Mouse (Mus musculus) gastrocnemius, adult 2 months (tissue): ENCODE results near the gene Tead1. TPM values are rescaled to one million over a fixed set of nuclear protein-coding genes. Genes with fewer than 3 reads are reported as not detected.
A peak's percentile ranks its signal among the peaks of the same experiment; 100 is the strongest.

Experiments
- DNase-seq: peaks from one replicate; pipeline ENCODE4 v3.0.0; 2022
- H3K27ac ChIP-seq: fragments of 200-600 bp; 2 replicates; pipeline ENCODE4 v1.8.1; 2022; ENCODE audit warnings: mild to moderate bottlenecking
- H3K4me3 ChIP-seq: fragments of 200-600 bp; 2 replicates; pipeline ENCODE4 v1.8.1; 2022; ENCODE audit warnings: mild to moderate bottlenecking, moderate library complexity
- CTCF ChIP-seq: fragments of 200-600 bp; IDR thresholded peaks from 2 replicates; pipeline ENCODE4 v1.8.1; 2022; ENCODE audit warnings: antibody characterized with exemption, mild to moderate bottlenecking, moderate library complexity
- intact Hi-C: fragments of 180-260 bp; cut with DNase I; formaldehyde crosslinking; loops from one replicate; pipeline ENCODE4 v1.15.1; 2025
- total RNA-seq, 2 experiments: library from RNA; stranded (reverse); gene quantifications; 2 replicates each; pipeline ENCODE4 v1.2.3; 2021

Gene Tead1
- total RNA-seq, 2 experiments from 2014 or later, result 189 to 260 TPM

DNA sequence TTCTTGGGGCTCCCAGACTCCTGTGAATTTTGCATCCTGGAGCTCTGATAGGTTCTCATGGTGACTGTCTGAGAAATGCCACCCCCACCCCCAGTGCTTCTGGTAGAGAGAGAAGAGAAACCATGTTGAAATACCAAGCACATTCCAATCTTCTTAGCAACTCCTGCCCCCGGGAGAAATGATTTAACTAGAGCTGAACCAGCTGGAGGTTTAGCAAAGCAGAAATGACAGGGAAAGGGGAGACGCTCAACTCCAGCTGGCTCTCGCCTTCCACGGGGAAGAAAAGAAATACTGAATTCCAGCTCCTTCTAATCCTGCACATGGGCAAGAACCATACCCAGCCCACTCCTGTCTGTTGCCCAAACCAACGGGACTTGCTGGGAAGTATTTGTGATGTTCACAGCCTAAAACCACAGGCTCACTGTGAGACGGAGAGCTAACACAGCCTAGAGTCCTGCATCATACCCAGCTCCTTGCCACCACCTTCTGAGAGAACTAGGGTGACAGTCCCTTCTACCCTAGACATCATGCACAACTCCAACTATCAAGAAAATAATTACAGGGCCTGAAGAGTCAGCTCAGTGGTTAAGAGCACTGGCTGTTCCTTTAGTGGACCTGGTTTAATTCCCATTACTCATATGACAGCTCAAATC, 15.7 kb upstream of the Tead1 start:
- intact Hi-C loops, result no loop called here
- H3K27ac ChIP-seq, result peak overlapping the region; percentile 70
- H3K4me3 ChIP-seq, result peak overlapping the region; percentile 46
- no peak for TF ChIP-seq CTCF
- peak; percentile 42 for DNase-seq

DNA sequence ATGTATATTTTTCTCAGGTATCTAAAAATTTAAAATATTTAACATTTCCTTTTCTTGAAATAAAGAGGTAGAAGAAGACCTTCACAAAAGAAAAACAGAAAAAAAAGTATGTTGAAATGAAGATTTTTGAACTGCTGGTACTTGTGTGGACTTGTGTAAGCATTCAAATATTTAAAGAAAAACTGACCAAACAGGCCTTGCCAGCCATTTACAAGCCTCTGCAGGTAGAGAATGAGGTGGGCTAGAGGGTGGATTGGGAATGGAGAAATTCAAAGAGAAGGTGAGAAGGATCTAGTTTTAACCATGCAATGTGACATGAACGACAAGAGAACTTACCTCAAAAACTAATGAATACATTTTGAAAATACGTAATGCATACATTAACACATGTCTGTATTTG, 9.1 kb upstream of the Tead1 start:
- TF ChIP-seq CTCF, result no peak
- no peak overlapping the region for H3K27ac ChIP-seq
- DNase-seq, result no peak
- intact Hi-C loops, result no loop called here
- H3K4me3 ChIP-seq, result no peak overlapping the region

DNA sequence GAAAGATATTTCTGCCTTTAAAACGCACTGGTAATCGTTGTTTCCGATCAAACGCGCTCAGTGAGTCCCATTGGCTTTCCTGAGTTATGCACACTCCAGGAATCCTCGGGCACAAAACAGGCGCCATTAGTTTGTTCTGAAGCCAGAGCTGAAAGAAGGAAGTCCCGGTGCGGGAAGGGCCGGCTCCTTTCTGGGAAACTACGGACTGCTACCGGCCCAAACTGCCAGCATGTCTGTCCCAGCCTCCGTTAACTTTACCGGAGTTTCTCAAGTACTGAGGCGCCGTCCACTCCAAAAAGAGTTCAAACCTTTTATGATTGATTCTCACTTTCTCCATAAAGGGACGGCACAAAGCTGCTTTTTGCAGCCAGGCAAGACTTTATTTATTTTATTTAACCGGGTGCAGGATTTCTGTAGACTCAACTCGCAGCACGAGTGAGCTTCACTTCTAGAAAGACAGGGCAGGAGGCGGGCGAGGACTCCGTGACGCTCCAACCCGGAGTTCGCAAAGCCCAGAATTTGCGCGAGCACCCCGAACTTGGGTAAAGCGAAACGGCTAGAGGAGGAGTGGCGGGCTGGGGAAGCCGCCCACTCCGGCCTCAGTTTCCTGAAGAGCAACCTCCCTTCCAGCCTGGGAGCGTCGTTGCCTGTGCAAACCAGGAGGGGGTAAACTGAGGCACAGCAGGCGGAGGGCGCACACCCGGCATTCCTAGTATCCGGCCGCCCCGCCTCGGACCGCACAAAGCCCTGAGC, 524 bp upstream of the Tead1 start:
- peak; percentile 18; the same call in 1 of the 2 replicates for TF ChIP-seq CTCF
- DNase-seq, result peak; percentile 75
- intact Hi-C loops, result loop anchor here (5.0 kb wide), 3 partner anchors 84 to 276 kb away; no protein-coding TSS in a partner anchor
- H3K27ac ChIP-seq, result peak overlapping the region; percentile 96
- peak overlapping the region; percentile 79 for H3K4me3 ChIP-seq

DNA sequence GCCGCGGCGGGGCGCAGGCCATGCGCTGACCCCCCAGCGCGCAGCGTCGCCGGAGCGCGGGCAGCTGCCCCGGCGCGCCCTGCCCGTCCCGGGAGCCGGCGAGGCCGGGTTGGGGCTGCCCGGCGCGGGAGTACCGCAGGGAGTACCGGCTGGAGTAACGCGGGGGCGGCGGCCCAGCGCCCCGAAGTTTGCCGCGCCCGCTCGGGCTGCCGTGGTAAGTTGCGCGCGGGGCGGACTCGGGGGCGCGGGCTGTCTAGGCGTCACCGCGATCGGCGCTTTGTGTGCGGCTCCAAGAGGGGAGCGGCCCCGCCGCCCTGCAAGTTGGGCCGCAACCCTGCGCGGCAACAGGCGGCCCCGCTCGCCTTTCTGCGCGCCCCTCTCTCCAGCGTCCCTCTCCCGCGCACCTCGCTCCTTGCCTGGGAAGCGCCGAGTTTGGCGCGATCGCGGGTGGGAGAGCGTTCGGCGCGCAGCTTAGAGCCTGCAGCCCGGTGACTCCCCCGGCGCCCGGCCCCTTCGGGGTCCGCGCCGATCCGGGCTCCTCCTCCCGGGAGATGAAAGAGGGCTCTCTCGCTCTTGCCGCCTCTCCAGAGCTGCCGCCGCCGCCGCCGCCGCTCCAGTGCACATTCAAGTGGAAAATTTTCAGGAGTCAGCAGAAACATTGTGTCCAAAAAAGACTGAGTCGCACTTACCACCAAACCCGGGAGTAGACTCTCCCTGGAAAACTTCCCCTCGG, 561 bp downstream of the Tead1 start:
- intact Hi-C loops, result loop anchor here (2.0 to 5.0 kb wide), 5 partner anchors 63 to 277 kb away; no protein-coding TSS in a partner anchor
- DNase-seq, result peak; percentile 82
- peak overlapping the region; percentile 79 for H3K4me3 ChIP-seq
- no peak for TF ChIP-seq CTCF
- peak overlapping the region; percentile 96 for H3K27ac ChIP-seq

DNA sequence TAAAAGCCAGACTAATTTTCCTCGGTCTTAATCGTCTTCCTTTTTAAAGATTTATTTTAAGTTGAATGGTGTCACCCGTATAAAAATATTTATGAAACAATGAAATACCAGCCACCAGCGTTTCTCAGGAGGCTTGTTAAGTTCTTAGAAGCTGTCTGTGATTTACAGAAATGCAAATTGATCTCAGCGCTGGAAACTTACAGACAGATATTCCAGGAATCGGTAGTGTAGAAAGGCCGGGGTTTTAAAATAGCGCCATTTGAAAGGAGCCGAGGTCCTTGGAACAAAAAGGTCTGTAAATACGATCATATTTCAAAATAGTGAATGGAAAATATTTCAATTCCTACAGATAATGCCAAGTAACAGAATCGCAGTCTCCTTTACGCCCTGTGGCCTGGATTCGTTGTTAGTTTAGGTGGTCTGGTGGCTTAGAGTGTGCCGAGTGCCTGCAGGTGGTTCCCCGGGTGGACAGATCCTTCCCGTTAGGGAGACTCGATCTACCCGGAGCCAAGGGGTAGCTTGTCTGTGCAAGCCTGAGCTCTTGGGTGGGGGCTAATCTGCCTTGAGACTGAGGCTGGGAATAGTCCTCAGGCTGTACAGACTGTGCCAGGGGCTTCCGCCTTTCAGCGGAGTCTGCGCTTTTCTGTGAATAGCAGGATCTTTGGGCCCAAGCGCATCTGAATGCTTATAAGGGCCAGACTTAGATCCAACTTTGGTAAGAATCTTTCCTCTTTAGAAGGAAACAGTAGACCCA, 1.6 kb downstream of the Tead1 start:
- Histone ChIP-seq H3K27ac (peak overlapping the region; percentile 96), H3K4me3 (peak overlapping the region; percentile 79)
- peak; percentile 63 for DNase-seq
- intact Hi-C loops, result loop anchor here (2.0 to 5.0 kb wide), 2 partner anchors 62 to 186 kb away; no protein-coding TSS in a partner anchor
- no peak for TF ChIP-seq CTCF

DNA sequence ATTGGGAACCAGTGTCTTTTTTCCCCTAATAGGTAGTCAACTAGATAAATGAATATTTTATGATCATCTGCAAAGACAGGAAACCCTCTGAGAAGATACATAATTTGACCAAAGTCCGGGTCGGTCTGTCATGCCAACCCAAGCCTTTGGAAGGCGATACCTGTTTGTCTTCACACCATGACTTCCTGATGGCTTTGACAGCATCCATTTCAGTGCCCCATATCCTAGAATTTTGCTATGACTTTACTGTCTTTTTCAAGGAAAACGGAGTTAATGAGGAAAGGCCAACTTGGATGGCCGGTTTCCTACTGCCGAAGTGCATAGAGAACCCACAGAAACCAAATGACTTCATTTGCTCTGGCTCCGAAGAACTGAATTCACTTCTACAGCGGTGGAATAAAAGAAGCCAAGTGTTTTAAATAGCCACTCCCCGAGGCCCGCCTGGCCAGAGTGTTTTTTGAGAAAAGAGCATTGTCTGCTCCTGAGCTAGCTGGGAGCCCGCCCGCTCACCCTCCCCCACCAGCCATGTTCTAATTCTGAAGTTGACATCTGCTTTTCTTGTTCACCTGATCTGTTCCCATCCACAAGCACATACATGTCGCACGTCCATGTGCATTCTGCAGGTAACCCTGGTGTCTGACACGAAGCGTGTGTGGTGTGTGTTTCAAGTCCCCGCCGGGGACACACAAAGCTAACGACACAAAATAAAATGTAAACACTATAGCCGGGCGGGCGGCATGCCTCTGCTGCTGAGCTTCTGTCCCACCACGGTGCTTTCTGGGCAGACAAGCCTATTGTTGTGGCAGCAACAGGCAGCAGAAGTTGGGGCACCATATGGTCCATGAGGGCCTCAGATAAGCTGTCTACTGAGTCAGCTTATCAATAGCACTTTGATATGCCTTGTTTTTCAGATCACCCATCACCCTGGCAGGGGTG, 5.8 kb downstream of the Tead1 start:
- H3K4me3 ChIP-seq, result peak overlapping the region; percentile 25
- intact Hi-C loops, result loop anchor here (5.0 kb wide), 1 partner anchor 57 kb away; no protein-coding TSS in a partner anchor

DNA sequence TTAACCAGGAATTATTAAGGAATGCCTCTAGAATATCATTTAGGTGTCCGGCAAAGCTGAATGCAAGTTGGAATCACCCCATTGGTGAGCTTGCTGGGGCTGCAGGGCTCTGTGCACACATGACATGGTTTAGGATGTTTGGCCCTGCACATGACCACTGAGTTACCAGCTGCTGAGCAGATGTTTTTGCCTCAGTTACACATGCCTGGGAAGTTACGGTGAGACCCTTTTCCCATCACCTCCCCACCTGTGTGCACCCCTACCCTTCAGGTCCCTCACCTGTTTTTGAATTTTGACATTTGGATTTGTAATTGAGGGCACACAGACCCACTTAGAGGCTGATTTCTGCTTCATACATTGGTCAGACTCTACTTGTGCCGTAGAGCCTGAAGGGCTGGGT, 6.9 kb downstream of the Tead1 start:
- intact Hi-C loops, result no loop called here
- no peak overlapping the region for H3K4me3 ChIP-seq
- TF ChIP-seq CTCF, result no peak
- no peak overlapping the region for H3K27ac ChIP-seq
- no peak for DNase-seq

More for the DNA sequence above, 5.8 kb downstream of the Tead1 start:
- no peak for TF ChIP-seq CTCF
- DNase-seq, result peak; percentile 61
- peak overlapping the region; percentile 58 for H3K27ac ChIP-seq

DNA sequence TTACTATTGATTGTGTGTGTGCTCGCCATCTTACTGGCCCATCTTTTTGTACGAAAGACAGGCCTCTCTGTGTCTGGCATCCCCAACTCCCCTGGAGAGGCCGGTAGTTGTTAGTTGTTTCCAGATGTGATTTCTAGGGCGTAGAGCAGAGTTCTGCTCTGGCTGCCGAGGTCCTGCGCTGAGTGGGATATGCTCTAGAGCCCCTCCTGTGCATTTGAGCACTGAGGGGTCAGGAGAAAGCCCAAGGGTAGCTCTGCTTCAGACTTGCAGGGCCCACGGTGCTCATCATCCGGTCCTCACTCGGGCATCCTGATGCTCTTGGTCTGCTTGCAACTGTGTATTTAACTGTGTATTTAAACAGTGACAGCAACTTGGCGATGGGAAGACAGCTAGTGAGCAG, 7.5 kb downstream of the Tead1 start:
- Histone ChIP-seq H3K4me3 (no peak overlapping the region), H3K27ac (peak overlapping the region; percentile 46; the same call in 1 of the 2 replicates)
- intact Hi-C loops, result no loop called here
- DNase-seq, result peak; percentile 29
- no peak for TF ChIP-seq CTCF

DNA sequence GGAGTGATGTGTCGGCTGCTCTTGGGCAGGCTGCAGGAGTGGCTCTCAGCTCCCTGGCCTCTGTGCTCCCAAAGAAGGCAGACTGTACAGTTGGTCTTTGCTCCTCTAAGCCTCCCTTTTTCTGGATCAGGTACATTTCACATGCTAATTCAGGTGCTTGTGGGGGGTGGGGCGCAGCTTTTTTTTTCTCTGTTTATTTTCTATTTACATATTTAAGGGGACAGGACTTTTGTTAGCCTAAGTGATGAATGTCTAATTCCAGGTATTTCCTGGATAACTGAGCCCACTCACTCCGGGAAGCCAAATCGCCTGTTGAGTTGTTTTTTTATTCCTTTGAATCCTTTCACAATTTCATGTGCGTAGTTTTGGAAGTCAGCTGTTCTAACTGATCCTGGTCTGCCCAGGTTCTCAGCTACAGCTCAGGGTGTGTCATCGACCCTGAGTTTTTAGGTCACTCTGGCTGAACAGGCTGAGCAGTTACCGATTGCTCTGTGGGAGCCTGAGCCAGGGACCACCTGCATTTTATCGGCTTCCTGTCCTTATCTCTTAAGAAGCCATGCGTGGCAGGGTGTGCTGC, 9.4 kb downstream of the Tead1 start:
- TF ChIP-seq CTCF, result no peak
- Histone ChIP-seq H3K27ac (peak overlapping the region; percentile 39), H3K4me3 (no peak overlapping the region)
- DNase-seq, result no peak
- intact Hi-C loops, result no loop called here

DNA sequence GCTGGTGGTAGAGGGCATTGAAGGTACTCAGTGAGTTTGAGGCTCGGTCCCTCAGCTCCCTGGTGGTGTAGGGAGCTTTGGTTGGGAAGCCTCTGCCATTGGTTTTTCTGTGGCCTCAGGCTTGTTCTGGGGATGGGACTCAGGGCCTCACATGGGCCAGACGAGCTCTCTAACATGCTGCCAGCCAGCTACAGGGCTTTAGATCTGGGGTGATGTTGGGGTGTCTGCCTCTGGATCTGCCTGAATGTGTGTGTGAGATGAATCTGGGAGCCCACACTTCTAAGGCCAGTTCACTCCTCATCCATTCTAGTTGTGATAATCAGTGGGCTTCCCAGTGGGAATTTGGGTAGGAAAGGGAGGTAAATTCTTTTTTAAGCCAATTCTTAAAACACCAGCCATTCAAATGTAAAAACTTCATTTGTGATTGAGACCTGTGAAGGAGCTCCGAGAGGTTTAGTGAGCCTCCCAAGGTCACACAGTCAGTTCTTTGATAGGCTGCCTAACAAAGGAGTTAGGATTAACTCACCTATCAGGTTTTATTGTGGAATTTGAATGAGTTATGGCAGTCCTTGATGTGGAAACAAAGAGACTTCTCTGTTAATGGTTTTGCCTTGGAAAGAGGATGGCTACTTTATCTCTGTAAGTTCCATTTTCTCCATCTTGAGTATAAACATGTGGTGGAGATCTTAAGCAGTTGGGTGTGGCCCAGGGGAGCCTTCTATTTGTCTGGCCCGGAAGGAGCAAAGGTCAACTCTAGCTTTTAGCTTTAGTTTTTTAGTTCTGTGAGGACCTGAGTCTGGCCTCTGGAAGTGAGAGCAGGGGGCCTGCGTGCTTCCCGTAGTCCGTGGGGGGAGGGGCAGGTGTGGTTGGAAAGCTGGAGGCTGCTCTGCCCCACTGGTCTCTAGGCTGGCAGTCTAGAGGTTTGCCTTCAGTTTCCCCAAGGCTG, 12.0 kb downstream of the Tead1 start:
- no peak for TF ChIP-seq CTCF
- peak; percentile 44 for DNase-seq
- intact Hi-C loops, result no loop called here
- no peak overlapping the region; the same call in 1 of the 2 replicates for H3K27ac ChIP-seq
- H3K4me3 ChIP-seq, result no peak overlapping the region
